Mouse (Mus musculus) ES-Bruce4 (cell line): Measurements from ENCODE around the gene Gm5767.

Experiments used
- CTCF ChIP-seq: IDR thresholded peaks from one replicate; pipeline ENCODE4 v1.8.1; 2011; ENCODE audit warnings: low read depth, low read length
- EP300 ChIP-seq: IDR thresholded peaks from 2 replicates; pipeline ENCODE4 v1.6.1; 2011; ENCODE audit warnings: low read depth, low read length; ENCODE audit not compliant: insufficient read depth
- POLR2A ChIP-seq: IDR thresholded peaks from one replicate; pipeline ENCODE4 v1.8.1; 2011; ENCODE audit warnings: low read length; ENCODE audit not compliant: insufficient read depth

DNA sequence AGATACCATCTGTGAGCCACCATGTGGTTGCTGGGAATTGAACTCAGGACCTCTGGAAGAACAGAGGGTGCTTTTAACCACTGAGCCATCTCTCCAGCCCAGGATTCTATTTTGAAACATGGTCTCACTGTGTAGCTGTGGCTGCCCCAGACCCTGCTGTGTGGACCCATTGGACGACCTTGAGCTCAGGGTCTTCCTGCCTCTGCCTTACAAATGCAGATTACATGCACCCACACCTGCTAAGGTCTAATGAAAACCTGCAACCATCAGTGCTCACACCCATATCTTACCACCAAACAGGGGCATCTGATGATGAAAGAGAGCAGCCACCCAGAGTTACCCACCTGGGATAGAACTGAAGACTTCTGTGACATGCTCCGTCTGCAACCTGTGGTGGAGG lies 24.3 kb upstream of the Gm5767 start:
- TF ChIP-seq CTCF (no peak), POLR2A (no peak), EP300 (0 out of 2 replicates have a peak, but pooled peaks have one; percentile 15)
